Mouse (Mus musculus) layer of hippocampus, postnatal 10 days (tissue): ENCODE measurements around the gene Nxpe3. TPM values are rescaled to one million over a fixed set of nuclear protein-coding genes. Genes with fewer than 3 reads are reported as not detected.
A peak's percentile ranks its signal among the peaks of the same experiment; 100 is the strongest.
"Not testable (repeated sequence)": the region's sequence is repeated elsewhere in the genome, so short reads cannot be mapped to it uniquely, and the experiment has no call there.

Experiments
- DNase-seq, 2 experiments: peaks; one replicate each; pipeline ENCODE4 v3.0.0; 2021; ENCODE audit warnings: low spot score in 2 of 2
- total RNA-seq, 2 experiments: library from RNA; stranded (reverse); gene quantifications; 2 replicates each; pipeline ENCODE4 v1.2.3; 2021

Gene Nxpe3
- total RNA-seq, 2 experiments from 2014 or later: 7.9 to 8.3 TPM

- DNase-seq: no peak
Observed at GRCm38 (mm10) chr16:55890346-55891136, 4.5 kb downstream of the Nxpe3 start.

DNA sequence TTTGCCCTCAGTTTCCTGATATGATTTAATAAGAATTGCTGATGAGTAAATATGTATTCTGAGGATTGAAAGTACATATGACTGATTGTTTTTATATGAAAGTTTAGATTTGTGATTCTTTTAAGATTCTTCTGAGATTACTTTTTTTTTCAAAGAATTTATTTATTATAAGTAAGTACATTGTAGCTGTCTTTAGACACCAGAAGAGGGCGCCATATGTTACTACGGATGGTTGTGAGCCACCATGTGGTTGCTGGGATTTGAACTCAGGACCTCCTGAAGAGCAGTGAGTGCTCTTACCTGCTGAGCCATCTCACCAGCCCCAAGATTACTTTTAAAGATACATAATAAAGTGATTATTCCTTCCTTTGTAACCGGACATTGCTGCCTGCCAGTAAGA is 5.6 kb downstream of the Nxpe3 start:
- no peak for DNase-seq

- no peak for DNase-seq
Observed at GRCm38 (mm10) chr16:55888584-55888960, 6.5 kb downstream of the Nxpe3 start.

GRCm38 (mm10) chr16:55887814-55888583 is 7.1 kb downstream of the Nxpe3 start:
- no peak for DNase-seq

DNA sequence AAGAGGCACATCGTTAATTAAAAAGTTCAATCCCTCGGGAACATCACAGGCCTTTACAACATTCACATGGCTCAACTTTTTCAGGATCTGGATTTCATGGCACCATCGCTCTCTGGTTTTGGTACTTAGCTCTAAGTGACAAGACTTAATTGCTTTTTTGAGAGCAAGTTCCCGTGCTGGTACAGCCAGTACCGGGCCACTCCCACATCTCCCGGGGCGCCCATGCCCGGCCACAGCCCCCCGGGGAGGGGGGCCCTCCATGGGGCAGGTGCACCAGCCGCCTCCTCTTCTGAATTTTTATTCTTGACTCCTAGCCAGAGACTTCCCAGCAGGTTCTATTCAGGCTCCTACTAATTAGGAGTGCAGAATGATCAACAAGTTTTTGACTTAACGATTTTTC is 10.8 kb downstream of the Nxpe3 start:
- DNase-seq: no peak

GRCm38 (mm10) chr16:55876025-55876424 is 19.1 kb downstream of the Nxpe3 start:
- no peak for DNase-seq

DNA sequence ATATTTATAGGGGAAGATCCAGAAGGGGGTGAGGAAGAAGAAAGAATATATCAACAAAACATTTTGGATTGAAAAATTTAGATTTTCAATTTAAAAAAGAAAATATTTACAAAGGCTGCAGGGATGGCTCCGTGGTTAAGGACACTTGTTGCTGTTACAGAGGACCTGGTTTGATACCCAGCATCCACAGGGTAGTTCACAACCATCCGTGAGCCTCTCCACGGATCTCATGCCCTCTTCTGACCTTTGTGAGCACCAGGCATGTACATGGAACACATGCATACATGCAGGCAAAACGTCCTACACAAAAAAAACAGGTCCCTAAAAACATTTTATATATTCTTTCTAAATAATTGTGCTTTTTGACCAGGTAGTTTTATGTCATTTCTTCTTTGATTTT is 31.3 kb downstream of the Nxpe3 start:
- DNase-seq: no peak

DNA sequence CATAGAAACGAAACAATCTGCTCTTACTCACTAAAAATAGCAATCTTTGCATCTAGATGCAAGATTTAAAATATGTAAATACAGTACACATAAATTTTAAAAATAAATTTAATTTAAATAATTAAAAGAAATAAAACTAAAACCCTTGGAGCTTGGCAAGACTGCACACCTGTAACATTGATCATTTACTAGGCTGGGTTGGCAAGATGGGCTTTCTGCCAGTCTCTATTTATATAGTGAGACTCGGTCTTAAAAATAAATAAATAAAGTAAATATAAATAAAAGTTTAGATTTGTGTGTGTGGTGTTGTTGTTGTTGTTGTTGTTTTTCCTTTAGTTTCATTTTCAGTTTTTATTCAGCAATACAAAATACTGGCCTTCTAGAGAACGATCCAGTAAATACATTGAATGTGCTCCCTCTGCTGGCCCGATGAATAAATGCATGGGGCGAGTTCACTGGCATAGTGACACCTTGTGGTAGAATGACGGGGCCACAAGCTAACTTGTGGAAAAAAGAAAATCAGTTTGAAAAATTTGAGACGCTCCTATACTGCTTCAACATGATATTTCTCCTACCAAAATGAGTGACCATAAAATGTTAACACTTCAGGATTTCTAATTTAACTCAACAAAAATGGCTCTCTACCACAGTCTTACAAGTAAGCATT is 31.8 kb downstream of the Nxpe3 start:
- DNase-seq: peak; percentile 65 to 71

- DNase-seq: no peak
Observed at GRCm38 (mm10) chr16:55861104-55861503, 34.0 kb downstream of the Nxpe3 start.

- not testable (repeated sequence) for DNase-seq
Observed at GRCm38 (mm10) chr16:55859421-55859820, 35.7 kb downstream of the Nxpe3 start.

GRCm38 (mm10) chr16:55858465-55858864 is 36.6 kb downstream of the Nxpe3 start:
- DNase-seq: peak; percentile 73 to 75

GRCm38 (mm10) chr16:55852943-55853727 is 42.0 kb downstream of the Nxpe3 start:
- DNase-seq: peak; percentile 80

DNA sequence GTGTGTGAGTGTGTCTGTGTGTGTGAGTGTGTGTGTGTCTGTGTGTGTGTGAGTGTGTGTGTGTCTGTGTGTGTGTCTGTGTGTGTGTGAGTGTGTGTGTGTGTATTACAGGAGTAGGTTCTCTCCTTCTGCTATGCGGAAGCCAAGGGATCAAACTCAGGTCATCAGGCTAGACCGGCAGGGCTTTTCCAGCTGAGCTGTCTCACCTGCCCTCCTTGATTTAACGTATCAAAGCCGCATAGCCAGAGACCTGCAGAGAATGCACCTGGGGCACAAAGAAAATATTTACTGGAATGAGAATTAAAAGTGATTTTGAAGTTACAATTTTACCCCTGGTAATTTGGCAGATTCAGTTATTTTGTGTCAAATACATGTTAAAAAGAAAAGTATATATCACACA is 42.6 kb downstream of the Nxpe3 start:
- DNase-seq: no peak

DNA sequence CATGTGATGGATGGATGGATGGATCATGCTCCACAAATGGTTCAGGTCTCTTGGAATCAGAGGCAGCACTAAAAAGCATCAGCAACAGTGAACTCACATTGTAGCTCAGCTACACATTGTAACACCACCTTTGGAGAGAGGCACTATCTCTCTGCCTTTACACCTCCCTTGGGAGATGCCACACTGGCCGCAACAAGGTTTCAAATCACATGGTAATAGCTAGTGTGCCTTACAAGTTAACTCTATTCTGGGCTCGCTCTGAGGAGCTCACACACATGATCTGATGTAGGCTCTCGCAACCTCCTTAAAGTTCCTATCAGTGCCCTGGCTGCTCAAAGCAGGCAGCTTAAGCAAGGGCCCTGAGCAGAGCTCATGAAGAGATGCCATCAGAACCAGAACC is 44.6 kb downstream of the Nxpe3 start:
- DNase-seq: no peak

DNA sequence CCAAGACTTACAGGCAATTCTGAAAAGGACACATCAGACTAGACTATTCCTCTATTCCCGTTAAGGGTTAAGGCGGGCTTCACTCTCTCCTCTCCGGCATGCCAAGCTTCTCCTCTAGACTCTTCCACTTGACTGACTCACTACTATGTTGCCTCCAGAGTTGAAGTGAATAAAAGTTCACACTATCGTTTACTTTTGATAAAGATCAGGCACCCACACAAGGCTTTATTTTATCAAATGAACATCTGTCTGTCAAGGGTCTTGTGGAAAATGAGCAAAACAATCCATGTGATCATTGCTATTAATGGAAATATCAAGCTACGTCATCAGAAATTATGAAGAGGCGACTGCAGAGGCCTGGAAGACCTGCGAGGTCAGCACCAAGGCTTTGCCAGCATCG is 47.4 kb downstream of the Nxpe3 start:
- no peak for DNase-seq

DNA sequence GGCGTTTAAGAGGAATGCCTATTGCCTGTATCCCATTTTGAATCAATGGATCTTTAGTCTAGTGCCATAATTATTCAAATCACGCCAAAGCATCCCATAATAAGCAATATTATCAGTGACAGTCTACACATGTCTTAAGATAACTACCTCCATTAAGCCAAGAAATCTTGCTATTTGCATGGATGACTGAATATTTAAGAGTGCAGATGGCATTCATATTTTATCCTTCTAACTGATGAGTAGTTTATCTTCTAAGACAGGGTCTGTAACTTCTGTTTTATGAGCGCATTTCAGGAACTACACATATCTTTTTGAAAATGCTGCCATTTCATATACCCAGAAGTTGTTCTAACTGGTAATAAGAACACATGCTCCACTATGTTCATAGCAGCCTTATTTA is 50.2 kb downstream of the Nxpe3 start:
- no peak for DNase-seq

- no peak for DNase-seq
Observed at GRCm38 (mm10) chr16:55843919-55844318, 51.2 kb downstream of the Nxpe3 start.

GRCm38 (mm10) chr16:55843134-55843533 is 52.0 kb downstream of the Nxpe3 start:
- DNase-seq: no peak

DNA sequence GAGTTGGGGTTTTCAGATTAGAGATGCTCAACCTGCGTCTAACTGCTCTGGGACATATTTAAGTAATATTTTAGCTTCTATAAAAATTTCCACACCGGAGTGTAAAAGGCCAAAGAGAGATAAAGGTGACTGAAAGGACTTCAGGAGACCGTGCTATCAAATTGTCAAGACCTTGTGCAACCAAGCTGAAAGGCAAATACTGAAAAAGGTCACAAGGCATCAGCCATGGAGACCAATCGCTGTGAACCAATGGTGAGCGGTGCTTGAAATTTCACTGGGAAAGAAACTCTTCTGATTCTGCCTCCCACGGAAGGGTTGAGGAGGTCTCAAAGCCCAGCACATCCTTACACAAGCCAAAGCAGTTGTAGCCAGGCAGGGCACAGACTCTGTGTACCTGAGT is 53.6 kb downstream of the Nxpe3 start:
- DNase-seq: no peak

GRCm38 (mm10) chr16:55838510-55839474 is 56.3 kb downstream of the Nxpe3 start, which contains the start of gene Nfkbiz:
Gene Nfkbiz (minus strand): TSS chr16:55838899.
- peak; percentile 78 to 87 for DNase-seq
